Mouse (Mus musculus) embryonic fibroblast, embryonic 13.5 days (primary cell): ENCODE results near the gene Myadm.
"Not testable (repeated sequence)": the region's sequence is repeated elsewhere in the genome, so short reads cannot be mapped to it uniquely, and the experiment has no call there.

ENCODE experiments used
- CTCF ChIP-seq: IDR thresholded peaks from 2 replicates; pipeline ENCODE4 v1.5.1; 2011; ENCODE audit warnings: mild to moderate bottlenecking, control low read depth, low read length, moderate library complexity, borderline replicate concordance; ENCODE audit not compliant: insufficient read depth
- POLR2A ChIP-seq: IDR thresholded peaks from 2 replicates; pipeline ENCODE4 v1.6.1; 2011; ENCODE audit warnings: low read depth, mild to moderate bottlenecking, control low read depth, low read length, moderate library complexity

DNA sequence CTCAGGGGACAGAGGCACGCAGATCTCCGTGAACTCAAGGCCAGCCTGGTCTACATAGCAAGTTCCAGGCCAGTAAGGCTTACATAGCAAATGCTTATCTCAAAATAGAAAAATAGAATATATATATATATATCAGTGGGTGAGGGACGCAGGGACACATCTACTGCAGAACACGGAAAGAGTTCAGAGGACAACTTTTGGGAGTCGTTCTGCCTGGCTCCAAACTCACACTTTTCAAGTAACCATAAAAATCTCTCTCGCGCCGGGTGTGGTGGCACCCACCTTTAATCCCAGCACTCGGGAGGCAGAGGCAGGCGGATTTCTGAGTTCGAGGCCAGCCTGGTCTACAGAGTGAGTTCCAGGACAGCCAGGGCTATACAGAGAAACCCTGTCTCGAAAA lies 3.4 kb downstream of the Myadm start:
- not testable (repeated sequence) for TF ChIP-seq CTCF, POLR2A
